Mouse (Mus musculus): ENCODE measurements around the gene Lrmda.

Gene Lrmda

GRCm38 (mm10) chr14:22719968-22720367, 700.5 kb downstream of the Lrmda start:
- DNase-seq (ENCODE audit: low spot score in 2 of 2) = no peak

- DNase-seq (ENCODE audit: low spot score in 2 of 2) = no peak
Observed at GRCm38 (mm10) chr14:22721845-22722244, 702.3 kb downstream of the Lrmda start.

GRCm38 (mm10) chr14:22727548-22727947, 708.0 kb downstream of the Lrmda start:
- DNase-seq (ENCODE audit: low spot score in 2 of 2) = no peak

GRCm38 (mm10) chr14:22728611-22729223, 709.2 kb downstream of the Lrmda start:
- DNase-seq (ENCODE audit: low spot score in 2 of 2) = no peak

GRCm38 (mm10) chr14:22738603-22739002, 719.1 kb downstream of the Lrmda start:
- DNase-seq (ENCODE audit: low spot score in 2 of 2) = no peak

- DNase-seq (ENCODE audit: low spot score in 2 of 2) = no peak
Observed at GRCm38 (mm10) chr14:22742527-22742926, 723.0 kb downstream of the Lrmda start.

- no peak for DNase-seq (ENCODE audit: low spot score in 2 of 2)
Observed at GRCm38 (mm10) chr14:22743264-22743663, 723.8 kb downstream of the Lrmda start.

GRCm38 (mm10) chr14:22744701-22745100, 725.2 kb downstream of the Lrmda start:
- no peak for DNase-seq (ENCODE audit: low spot score in 2 of 2)

- DNase-seq (ENCODE audit: low spot score in 2 of 2) = no peak
Observed at GRCm38 (mm10) chr14:22745263-22745881, 725.9 kb downstream of the Lrmda start.

- DNase-seq (ENCODE audit: low spot score in 2 of 2) = no peak
Observed at GRCm38 (mm10) chr14:22745882-22746480, 726.5 kb downstream of the Lrmda start.

- no peak for DNase-seq (ENCODE audit: low spot score in 2 of 2)
Observed at GRCm38 (mm10) chr14:22747816-22748215, 728.3 kb downstream of the Lrmda start.

- DNase-seq (ENCODE audit: low spot score in 2 of 2) = no peak
Observed at GRCm38 (mm10) chr14:22750409-22750808, 730.9 kb downstream of the Lrmda start.

- DNase-seq (ENCODE audit: low spot score in 2 of 2) = peak in 1 of 2 experiments; percentile 46
Observed at GRCm38 (mm10) chr14:22751290-22751689, 731.8 kb downstream of the Lrmda start.

- no peak for DNase-seq (ENCODE audit: low spot score in 2 of 2)
Observed at GRCm38 (mm10) chr14:22754633-22755032, 735.1 kb downstream of the Lrmda start.

GRCm38 (mm10) chr14:22757493-22757892, 738.0 kb downstream of the Lrmda start:
- DNase-seq (ENCODE audit: low spot score in 2 of 2) = no peak

- no peak for DNase-seq (ENCODE audit: low spot score in 2 of 2)
Observed at GRCm38 (mm10) chr14:22759216-22759615, 739.7 kb downstream of the Lrmda start.

- no peak for DNase-seq (ENCODE audit: low spot score in 2 of 2)
Observed at GRCm38 (mm10) chr14:22759673-22760072, 740.2 kb downstream of the Lrmda start.

GRCm38 (mm10) chr14:22760241-22761039, 740.9 kb downstream of the Lrmda start:
- no peak for DNase-seq (ENCODE audit: low spot score in 2 of 2)

GRCm38 (mm10) chr14:22781709-22782108, 762.2 kb downstream of the Lrmda start:
- no peak for DNase-seq (ENCODE audit: low spot score in 2 of 2)

GRCm38 (mm10) chr14:22782365-22782764, 762.9 kb downstream of the Lrmda start:
- DNase-seq (ENCODE audit: low spot score in 2 of 2) = no peak

- no peak for DNase-seq (ENCODE audit: low spot score in 2 of 2)
Observed at GRCm38 (mm10) chr14:22783211-22784161, 764.0 kb downstream of the Lrmda start.

Measured in frontal cortex, postnatal 10 days (tissue).